Mouse (Mus musculus) cerebellum, adult 2 months (tissue): ENCODE results near the gene Vac14. TPM values are rescaled to one million over a fixed set of nuclear protein-coding genes. Genes with fewer than 3 reads are reported as not detected.
A peak's percentile ranks its signal among the peaks of the same experiment; 100 is the strongest.

ENCODE experiments used
- DNase-seq, 2 experiments: peaks; one replicate each; pipeline ENCODE4 v3.0.0; 2021
- H3K27ac ChIP-seq: fragments of 200-500 bp; 2 replicates; pipeline ENCODE4 v1.5.1; 2012; ENCODE audit warnings: low read length, control low read depth, inconsistent platforms; ENCODE audit not compliant: insufficient read depth
- H3K27me3 ChIP-seq: fragments of 200-500 bp; 2 replicates; pipeline ENCODE4 v1.6.1; 2012; ENCODE audit warnings: inconsistent platforms, mild to moderate bottlenecking, low read length, moderate library complexity; ENCODE audit not compliant: control insufficient read depth, insufficient read depth
- H3K4me1 ChIP-seq: fragments of 200-500 bp; 2 replicates; pipeline ENCODE4 v1.6.1; 2011; ENCODE audit warnings: low read length; ENCODE audit not compliant: control insufficient read depth, insufficient read depth
- H3K4me3 ChIP-seq: fragments of 200-500 bp; replicated peaks from 2 replicates; pipeline ENCODE3; 2011; ENCODE audit warnings: mild to moderate bottlenecking, low read depth, low read length, control low read depth; ENCODE audit not compliant: insufficient read depth
- CTCF ChIP-seq: fragments of 200-500 bp; IDR thresholded peaks from 2 replicates; pipeline ENCODE4 v1.5.1; 2011; ENCODE audit warnings: low read depth, mild to moderate bottlenecking, control low read depth, low read length, moderate library complexity, borderline replicate concordance; ENCODE audit not compliant: insufficient read depth
- POLR2A ChIP-seq: fragments of 200-500 bp; IDR thresholded peaks from 2 replicates; pipeline ENCODE4 v1.6.1; 2011; ENCODE audit warnings: low read length, control low read depth, borderline replicate concordance; ENCODE audit not compliant: insufficient read depth
- WGBS: fragments of 180-500 bp; shearing (Covaris S2); methylation state at CpG from one replicate; pipeline ENCODE4 v1.1.7; 2018; 5-methylcytosine and 5-hydroxymethylcytosine counted together
- polyA plus RNA-seq: library from polyadenylated mRNA; depleted of rRNA; stranded (reverse); fragments of >200 nt; gene quantifications from 2 replicates; pipeline ENCODE4 v1.2.3, GENCODE M21; 2012

Vac14 gene
- polyA plus RNA-seq, 1 experiment = 37.6 TPM

DNA sequence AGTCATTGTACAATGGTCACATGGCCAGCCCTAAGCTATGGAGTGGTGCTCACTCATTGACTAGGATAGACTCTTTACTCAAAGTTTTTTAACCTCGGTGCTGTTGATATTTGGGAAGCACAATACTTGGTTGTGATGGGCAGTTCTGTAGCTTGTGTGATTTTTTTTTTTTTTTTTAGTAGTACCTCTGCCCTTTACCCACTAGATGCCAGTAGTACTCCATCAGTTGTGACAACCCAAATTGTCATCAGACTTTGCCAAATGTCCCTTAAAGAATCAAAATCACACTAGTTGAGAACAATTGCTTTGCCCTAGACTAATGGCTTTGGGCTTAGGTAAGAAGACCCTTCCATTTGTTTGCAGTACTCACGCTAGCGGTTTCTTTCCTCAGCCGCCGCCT lies 1.5 kb downstream of the Vac14 start:
- no peak overlapping the region for H3K4me3 ChIP-seq
- DNase-seq = no peak
- TF ChIP-seq POLR2A (no peak), CTCF (no peak)
- 84% methylated on average over 5 of the region's 5 CpGs for WGBS
- no peak overlapping the region for H3K27ac ChIP-seq
- no peaks in the 10 kb centered on the region for H3K27me3 ChIP-seq
- H3K4me1 ChIP-seq = no peaks in the 10 kb centered on the region; the same call in 1 of the 2 replicates

- peaks cover 15% of the 10 kb centered on the region for H3K4me1 ChIP-seq
- 15% methylated on average over 4 of the region's 4 CpGs for WGBS
- DNase-seq = peak in 1 of 2 experiments; percentile 31
- TF ChIP-seq POLR2A = no peak
- TF ChIP-seq CTCF = no peak
- no peaks in the 10 kb centered on the region for H3K27me3 ChIP-seq
- no peak overlapping the region for H3K4me3 ChIP-seq
- H3K27ac ChIP-seq = no peak overlapping the region
Observed at GRCm38 (mm10) chr8:110626431-110626830, 8.0 kb downstream of the Vac14 start.

GRCm38 (mm10) chr8:110629245-110630063 lies 11.1 kb downstream of the Vac14 start:
- WGBS = 58% methylated on average over 9 of the region's 9 CpGs
- no peak for TF ChIP-seq POLR2A
- peak; percentile 47; the same call in 1 of the 2 replicates for TF ChIP-seq CTCF
- H3K27ac ChIP-seq = no peak overlapping the region
- H3K4me3 ChIP-seq = no peak overlapping the region
- peaks cover 15% of the 10 kb centered on the region for H3K4me1 ChIP-seq
- no peaks in the 10 kb centered on the region for H3K27me3 ChIP-seq
- DNase-seq = peak; percentile 62 to 71

DNA sequence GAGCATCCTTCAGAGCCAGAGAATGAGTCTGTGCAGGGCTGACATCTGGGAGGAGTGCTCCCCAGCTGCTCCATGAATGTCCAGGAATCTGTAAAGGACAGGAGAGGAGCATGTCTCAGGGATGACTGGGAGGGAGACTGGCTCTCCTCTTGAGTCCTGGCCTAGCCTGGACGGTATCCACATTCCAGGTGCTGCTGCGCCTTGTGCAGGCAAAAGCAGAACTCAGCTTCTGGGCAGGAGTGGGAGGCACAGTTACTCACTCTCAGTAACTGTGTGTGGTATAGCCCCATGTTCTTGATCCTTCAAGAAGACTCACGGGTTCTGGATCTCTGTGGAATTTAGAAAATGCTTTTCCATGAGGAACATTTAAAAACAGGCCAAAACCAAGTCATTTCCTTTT lies 11.7 kb downstream of the Vac14 start:
- no peak for TF ChIP-seq POLR2A
- no peak for TF ChIP-seq CTCF
- DNase-seq = no peak
- 0 out of 2 replicates have a peak overlapping the region, but pooled peaks have one; percentile 62 for H3K27ac ChIP-seq
- 81% methylated on average over 3 of the region's 3 CpGs for WGBS
- H3K4me1 ChIP-seq = peaks cover 15% of the 10 kb centered on the region
- H3K27me3 ChIP-seq = no peaks in the 10 kb centered on the region
- no peak overlapping the region for H3K4me3 ChIP-seq

GRCm38 (mm10) chr8:110630571-110631071 lies 12.2 kb downstream of the Vac14 start:
- TF ChIP-seq CTCF (no peak), POLR2A (no peak)
- Histone ChIP-seq H3K27ac (peak overlapping the region; percentile 4; the same call in 1 of the 2 replicates), H3K4me1 (peaks cover 15% of the 10 kb centered on the region), H3K27me3 (no peaks in the 10 kb centered on the region), H3K4me3 (no peak overlapping the region)
- 46% methylated on average over 8 of the region's 8 CpGs for WGBS
- peak; percentile 81 to 86 for DNase-seq

GRCm38 (mm10) chr8:110631201-110631600 lies 12.8 kb downstream of the Vac14 start:
- no peak for DNase-seq
- H3K27me3 ChIP-seq = no peaks in the 10 kb centered on the region
- H3K27ac ChIP-seq = peak overlapping the region; percentile 52; the same call in 1 of the 2 replicates
- H3K4me1 ChIP-seq = peaks cover 15% of the 10 kb centered on the region
- no peak for TF ChIP-seq POLR2A
- TF ChIP-seq CTCF = no peak
- 95% methylated on average over 7 of the region's 7 CpGs for WGBS
- no peak overlapping the region for H3K4me3 ChIP-seq

- no peak overlapping the region for H3K4me3 ChIP-seq
- no peak for DNase-seq
- peaks cover 15% of the 10 kb centered on the region for H3K4me1 ChIP-seq
- no peak overlapping the region for H3K27ac ChIP-seq
- no peak for TF ChIP-seq POLR2A
- no peaks in the 10 kb centered on the region for H3K27me3 ChIP-seq
- 98% methylated on average over 3 of the region's 3 CpGs for WGBS
Observed at GRCm38 (mm10) chr8:110633814-110634213, 15.4 kb downstream of the Vac14 start.

GRCm38 (mm10) chr8:110636182-110636581 lies 17.8 kb downstream of the Vac14 start:
- Histone ChIP-seq H3K27me3 (no peaks in the 10 kb centered on the region), H3K4me1 (no peaks in the 10 kb centered on the region), H3K4me3 (no peak overlapping the region), H3K27ac (no peak overlapping the region)
- 56% methylated on average over 6 of the region's 6 CpGs for WGBS
- peak in 1 of 2 experiments; percentile 7 for DNase-seq
- no peak for TF ChIP-seq POLR2A
